Mouse (Mus musculus) lung, embryonic 16.5 days (tissue): ENCODE results near the gene Tbc1d24. TPM values are rescaled to one million over a fixed set of nuclear protein-coding genes. Genes with fewer than 3 reads are reported as not detected.

ENCODE experiments used
- ATAC-seq: fragments of 200-750 bp; cut with Nextera tagmentation; 2 replicates; pipeline ENCODE4 v1.8.0; 2017; ENCODE audit warnings: low read depth, mild to moderate bottlenecking, moderate library complexity
- H3K27ac ChIP-seq: fragments of 300-500 bp; sonication (generic); 2 replicates; pipeline ENCODE4 v1.5.1; 2014; ENCODE audit warnings: mild to moderate bottlenecking, control low read depth, low read length
- H3K27me3 ChIP-seq: fragments of 300-500 bp; sonication (generic); 2 replicates; pipeline ENCODE4 v1.6.1; 2014; ENCODE audit warnings: low read depth, low read length, mixed read lengths; ENCODE audit not compliant: control insufficient read depth, insufficient read depth
- H3K36me3 ChIP-seq: fragments of 300-500 bp; sonication (generic); 2 replicates; pipeline ENCODE4 v1.6.1; 2014; ENCODE audit warnings: low read length; ENCODE audit not compliant: control insufficient read depth, insufficient read depth
- H3K4me1 ChIP-seq: fragments of 300-500 bp; sonication (generic); replicated peaks from 2 replicates; pipeline ENCODE4 v1.6.1; 2014; ENCODE audit warnings: low read length, mixed read lengths; ENCODE audit not compliant: control insufficient read depth, insufficient read depth
- H3K4me2 ChIP-seq: fragments of 300-500 bp; sonication (generic); 2 replicates; pipeline ENCODE4 v1.6.1; 2014; ENCODE audit warnings: low read depth, low read length, control low read depth
- H3K4me3 ChIP-seq: fragments of 300-500 bp; sonication (generic); 2 replicates; pipeline ENCODE4 v1.5.1; 2014; ENCODE audit warnings: mild to moderate bottlenecking, low read length, control low read depth
- H3K9ac ChIP-seq: fragments of 300-500 bp; sonication (generic); 2 replicates; pipeline ENCODE4 v1.6.1; 2014; ENCODE audit warnings: low read length, control low read depth
- H3K9me3 ChIP-seq: fragments of 300-500 bp; sonication (generic); 2 replicates; pipeline ENCODE4 v1.6.1; 2016; ENCODE audit warnings: low read length; ENCODE audit not compliant: control insufficient read depth
- WGBS: fragments of 180-500 bp; shearing (Covaris S2); extraction: QIAGEN DNeasy Blood & Tissue Kit; methylation state at CpG from one replicate; pipeline ENCODE4 v1.1.7; 2014; 5-methylcytosine and 5-hydroxymethylcytosine counted together
- polyA plus RNA-seq: library from polyadenylated mRNA; unstranded; fragments of >200 nt; fragmentation: Nextera tagmentation; extraction: Ambion mirVana; gene quantifications from 2 replicates; pipeline ENCODE4 v1.2.1, GENCODE M21; 2015

The Tbc1d24 gene
- polyA plus RNA-seq, 1 experiment from 2014 or later: 4.6 TPM

DNA sequence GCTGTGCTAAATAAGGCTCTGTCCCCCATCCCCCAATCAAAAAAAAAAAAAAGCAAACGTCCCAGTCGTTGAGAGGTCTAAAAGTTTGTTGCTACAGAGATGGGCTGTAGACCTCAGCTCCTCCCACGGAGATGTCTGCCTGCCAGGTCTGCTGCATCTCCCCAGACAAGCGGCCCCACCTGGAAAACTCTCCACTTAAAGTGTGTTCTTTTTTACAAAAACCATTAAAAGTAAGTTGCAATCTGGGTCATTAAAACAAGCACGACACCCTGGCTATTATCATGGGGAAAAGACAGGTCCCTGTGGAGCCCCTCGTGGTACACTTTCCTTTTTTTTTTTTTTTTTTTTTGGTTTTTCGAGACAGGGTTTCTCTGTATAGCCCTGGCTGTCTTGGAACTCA is 54.0 kb downstream of the Tbc1d24 start:
- H3K4me1 ChIP-seq: peaks cover 10% of the 10 kb centered on the region
- H3K9ac ChIP-seq: peak overlapping the region; percentile 51
- no peaks in the 10 kb centered on the region for H3K27me3 ChIP-seq
- H3K4me3 ChIP-seq: peak overlapping the region; percentile 46
- 16% methylated on average over 7 of the region's 7 CpGs for WGBS
- H3K9me3 ChIP-seq: no peaks in the 10 kb centered on the region
- ATAC-seq: no peak
- H3K27ac ChIP-seq: no peak overlapping the region
- no peaks in the 10 kb centered on the region for H3K36me3 ChIP-seq
- peak overlapping the region; percentile 87 for H3K4me2 ChIP-seq

DNA sequence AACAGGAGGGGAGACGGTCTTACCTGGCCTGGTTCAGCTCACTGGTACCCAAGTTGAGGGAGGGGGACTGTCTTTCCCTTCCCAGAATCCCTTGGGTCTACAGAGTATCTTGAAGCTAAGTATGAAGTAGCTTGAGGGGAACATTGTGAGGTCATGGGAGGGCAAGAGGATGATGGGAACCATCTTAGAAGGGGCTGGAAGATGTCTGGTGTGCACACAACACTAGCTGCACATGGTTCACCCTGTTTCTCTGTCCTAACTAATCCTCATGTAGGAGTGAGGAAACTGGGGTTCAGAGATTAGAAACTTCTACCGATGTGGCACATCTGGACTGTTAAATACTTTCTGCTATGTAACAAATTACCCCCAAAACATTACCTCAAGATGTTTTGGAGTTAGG is 54.5 kb downstream of the Tbc1d24 start, which contains the start of gene Pdpk1:
Pdpk1 (minus strand) TSS at position 101 of the 400 bp plus-strand sequence.
- H3K4me1 ChIP-seq: peaks cover 10% of the 10 kb centered on the region
- ATAC-seq: no peak
- 80% methylated on average over 2 of the region's 2 CpGs for WGBS

GRCm38 (mm10) chr17:24149421-24149820 is 55.9 kb downstream of the Tbc1d24 start:
- Histone ChIP-seq H3K9me3 (no peaks in the 10 kb centered on the region), H3K4me1 (peaks cover 10% of the 10 kb centered on the region), H3K4me2 (no peak overlapping the region), H3K9ac (no peak overlapping the region), H3K36me3 (no peaks in the 10 kb centered on the region), H3K27ac (no peak overlapping the region), H3K27me3 (no peaks in the 10 kb centered on the region), H3K4me3 (no peak overlapping the region)
- whole genome bisulfite sequencing: 77% methylated on average over 7 of the region's 7 CpGs
- ATAC-seq: no peak

More for the DNA sequence above, 54.5 kb downstream of the Tbc1d24 start, which contains the start of gene Pdpk1:
- H3K27ac ChIP-seq: no peak within 1 kb of the TSS
- H3K4me3 ChIP-seq: peak within 1 kb of the TSS; percentile 46
- peak within 1 kb of the TSS; percentile 51 for H3K9ac ChIP-seq
- no peaks in the 10 kb centered on the region for H3K27me3 ChIP-seq
- H3K4me2 ChIP-seq: peak within 1 kb of the TSS; percentile 87
- H3K9me3 ChIP-seq: no peaks in the 10 kb centered on the region
- no peaks in the 10 kb centered on the region for H3K36me3 ChIP-seq

DNA sequence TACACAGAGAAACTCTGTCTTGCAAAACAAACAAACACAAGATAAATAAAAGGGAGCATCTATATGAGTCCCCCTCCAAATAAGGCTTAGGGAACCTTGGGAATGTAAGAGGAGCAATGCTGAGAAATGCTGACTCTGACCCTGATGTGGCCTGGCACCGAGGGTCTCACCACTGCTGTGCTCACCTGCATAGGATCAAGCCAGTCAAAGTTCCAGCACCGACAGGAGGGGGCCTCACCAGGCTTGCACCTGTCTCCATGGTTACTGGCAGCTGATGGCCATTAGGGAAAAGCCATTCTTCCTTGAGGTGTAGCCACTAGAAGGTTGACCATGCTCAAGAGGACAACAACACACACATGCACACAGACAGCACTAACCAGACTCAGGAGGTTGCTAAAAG is 62.5 kb downstream of the Tbc1d24 start:
- Histone ChIP-seq H3K4me3 (no peak overlapping the region), H3K4me2 (no peak overlapping the region), H3K9ac (no peak overlapping the region), H3K27me3 (no peaks in the 10 kb centered on the region), H3K36me3 (no peaks in the 10 kb centered on the region), H3K4me1 (peaks cover 17% of the 10 kb centered on the region), H3K27ac (no peak overlapping the region), H3K9me3 (no peaks in the 10 kb centered on the region)
- 29% methylated on average over 2 of the region's 2 CpGs for WGBS
- no peak for ATAC-seq

DNA sequence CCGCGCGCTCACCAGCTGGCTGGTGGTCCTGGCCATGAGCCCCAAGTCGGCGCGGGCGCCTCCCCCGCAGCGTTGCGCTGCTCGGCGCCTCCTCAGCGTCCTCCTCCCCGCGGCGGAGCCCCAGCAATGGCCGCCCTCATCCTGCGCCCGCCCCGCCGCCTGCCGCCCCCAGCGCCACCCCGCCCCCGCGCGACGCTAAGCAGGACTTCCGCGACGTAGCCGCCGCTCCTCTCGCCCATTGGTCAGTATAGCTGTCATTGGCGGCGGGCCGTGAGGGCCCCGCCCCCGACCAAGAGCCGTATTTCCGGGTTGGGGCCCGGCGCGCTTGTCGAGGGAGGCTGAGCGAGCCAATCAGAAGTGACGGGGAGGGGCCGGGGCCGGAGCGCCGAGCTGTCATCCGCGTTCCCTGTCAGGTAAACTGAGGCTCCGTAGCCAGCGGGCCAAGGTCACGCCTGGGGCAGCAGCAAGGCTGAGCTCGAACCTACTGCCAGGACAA is 63.9 kb downstream of the Tbc1d24 start:
- Histone ChIP-seq H3K27me3 (no peaks in the 10 kb centered on the region), H3K9ac (peak overlapping the region; percentile 95), H3K4me2 (peak overlapping the region; percentile 84), H3K27ac (peak overlapping the region; percentile 86), H3K36me3 (no peaks in the 10 kb centered on the region), H3K4me1 (peaks cover 20% of the 10 kb centered on the region), H3K4me3 (peak overlapping the region; percentile 97), H3K9me3 (no peaks in the 10 kb centered on the region)
- under 1% methylated on average over 50 of the region's 57 CpGs for WGBS
- peak; percentile 99 for ATAC-seq

GRCm38 (mm10) chr17:24140845-24141424 is 64.4 kb downstream of the Tbc1d24 start:
- H3K9me3 ChIP-seq: no peaks in the 10 kb centered on the region
- no peaks in the 10 kb centered on the region for H3K36me3 ChIP-seq
- under 1% methylated on average over 24 of the region's 43 CpGs for WGBS
- no peaks in the 10 kb centered on the region for H3K27me3 ChIP-seq
- ATAC-seq: peak; percentile 56
- H3K4me3 ChIP-seq: peak overlapping the region; percentile 97
- H3K27ac ChIP-seq: peak overlapping the region; percentile 86
- H3K4me1 ChIP-seq: peaks cover 20% of the 10 kb centered on the region
- H3K4me2 ChIP-seq: peak overlapping the region; percentile 84
- peak overlapping the region; percentile 95 for H3K9ac ChIP-seq

GRCm38 (mm10) chr17:24139968-24140367 is 65.4 kb downstream of the Tbc1d24 start:
- no peak overlapping the region for H3K27ac ChIP-seq
- 86% methylated on average over 4 of the region's 4 CpGs for WGBS
- peak overlapping the region; percentile 95; the same call in 1 of the 2 replicates for H3K9ac ChIP-seq
- peak overlapping the region; percentile 84 for H3K4me2 ChIP-seq
- H3K36me3 ChIP-seq: no peaks in the 10 kb centered on the region
- peak overlapping the region; percentile 97 for H3K4me3 ChIP-seq
- H3K9me3 ChIP-seq: no peaks in the 10 kb centered on the region
- peaks cover 20% of the 10 kb centered on the region for H3K4me1 ChIP-seq
- H3K27me3 ChIP-seq: no peaks in the 10 kb centered on the region
- no peak for ATAC-seq

- 80% methylated on average over 3 of the region's 3 CpGs for WGBS
- Histone ChIP-seq H3K4me3 (no peak overlapping the region), H3K4me2 (no peak overlapping the region), H3K27ac (no peak overlapping the region), H3K27me3 (no peaks in the 10 kb centered on the region), H3K36me3 (no peaks in the 10 kb centered on the region), H3K4me1 (peaks cover 20% of the 10 kb centered on the region), H3K9ac (no peak overlapping the region), H3K9me3 (no peaks in the 10 kb centered on the region)
- ATAC-seq: no peak
Observed at GRCm38 (mm10) chr17:24139256-24139655, 66.1 kb downstream of the Tbc1d24 start.

DNA sequence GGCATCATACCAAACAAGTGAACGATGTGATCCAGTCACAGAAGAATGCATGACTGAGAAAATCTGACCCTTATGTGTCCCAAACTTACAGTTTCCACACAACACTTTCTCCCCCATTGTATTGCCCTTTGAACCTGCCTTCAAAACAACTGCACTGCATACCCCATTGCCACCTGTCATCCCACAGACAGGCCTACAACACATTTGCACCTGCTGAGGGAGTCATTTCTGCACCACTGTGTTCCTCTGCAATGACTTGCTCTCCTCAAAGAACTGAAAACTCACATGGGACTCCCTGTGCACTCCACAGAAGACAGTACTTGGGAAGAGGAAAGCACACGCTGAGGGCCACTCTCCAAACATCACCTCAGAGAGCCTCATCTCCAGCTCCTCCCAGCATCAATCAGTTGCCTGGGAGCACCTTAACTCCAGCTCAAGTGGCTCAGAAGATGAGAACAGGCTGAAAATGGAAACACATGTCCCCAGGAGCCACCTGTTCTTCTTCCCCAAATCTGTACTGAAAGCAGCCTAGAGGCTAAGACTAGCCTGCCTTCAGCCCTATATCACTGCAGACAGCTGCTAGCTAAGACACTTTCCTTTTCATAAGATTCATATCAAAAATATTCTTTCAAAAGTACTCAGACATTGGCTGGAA is 68.0 kb downstream of the Tbc1d24 start:
- H3K4me2 ChIP-seq: no peak overlapping the region
- H3K36me3 ChIP-seq: no peaks in the 10 kb centered on the region
- peaks cover 20% of the 10 kb centered on the region for H3K4me1 ChIP-seq
- 54% methylated on average over 2 of the region's 2 CpGs for WGBS
- no peak for ATAC-seq
- no peaks in the 10 kb centered on the region for H3K27me3 ChIP-seq
- H3K4me3 ChIP-seq: no peak overlapping the region
- no peak overlapping the region for H3K9ac ChIP-seq
- no peaks in the 10 kb centered on the region for H3K9me3 ChIP-seq
- H3K27ac ChIP-seq: no peak overlapping the region
